Mouse (Mus musculus) intestine, embryonic 16.5 days (tissue): ENCODE data around the gene Me1. TPM values are rescaled to one million over a fixed set of nuclear protein-coding genes. Genes with fewer than 3 reads are reported as not detected.

Experiments used
- ATAC-seq: fragments of 200-750 bp; cut with Nextera tagmentation; 2 replicates; pipeline ENCODE4 v1.8.0; 2017; ENCODE audit warnings: moderate TSS enrichment, moderate library complexity
- H3K27ac ChIP-seq: fragments of 300-500 bp; sonication (generic); 2 replicates; pipeline ENCODE4 v1.5.1; 2014; ENCODE audit warnings: mild to moderate bottlenecking, low read length
- H3K27me3 ChIP-seq: fragments of 300-500 bp; sonication (generic); replicated peaks from 2 replicates; pipeline ENCODE4 v1.6.1; 2014; ENCODE audit warnings: low read length, control low read depth, mixed read lengths; ENCODE audit not compliant: control insufficient read depth, insufficient read depth
- H3K36me3 ChIP-seq: fragments of 300-500 bp; sonication (generic); 2 replicates; pipeline ENCODE4 v1.6.1; 2014; ENCODE audit warnings: low read length, control low read depth; ENCODE audit not compliant: control insufficient read depth, insufficient read depth
- H3K4me1 ChIP-seq: fragments of 300-500 bp; sonication (generic); 2 replicates; pipeline ENCODE4 v1.6.1; 2014; ENCODE audit warnings: low read length, control low read depth, mixed read lengths; ENCODE audit not compliant: control insufficient read depth, insufficient read depth
- H3K4me2 ChIP-seq: fragments of 300-500 bp; sonication (generic); 2 replicates; pipeline ENCODE4 v1.6.1; 2014; ENCODE audit warnings: low read depth, low read length, control low read depth
- H3K4me3 ChIP-seq: fragments of 300-500 bp; sonication (generic); 2 replicates; pipeline ENCODE4 v1.5.1; 2014; ENCODE audit warnings: mild to moderate bottlenecking, low read length
- H3K9ac ChIP-seq: fragments of 300-500 bp; sonication (generic); 2 replicates; pipeline ENCODE4 v1.6.1; 2014; ENCODE audit warnings: low read depth, low read length
- H3K9me3 ChIP-seq: fragments of 300-500 bp; sonication (generic); 2 replicates; pipeline ENCODE4 v1.6.1; 2016; ENCODE audit warnings: low read length, control low read depth; ENCODE audit not compliant: control insufficient read depth
- WGBS: fragments of 180-500 bp; shearing (Covaris S2); extraction: QIAGEN DNeasy Blood & Tissue Kit; methylation state at CpG from one replicate; pipeline ENCODE4 v1.1.7; 2014; 5-methylcytosine and 5-hydroxymethylcytosine counted together
- polyA plus RNA-seq: library from polyadenylated mRNA; unstranded; fragments of >200 nt; fragmentation: Nextera tagmentation; extraction: Ambion mirVana; gene quantifications from 2 replicates; pipeline ENCODE4 v1.2.1, GENCODE M21; 2015

The Me1 gene
- polyA plus RNA-seq, 1 experiment from 2014 or later = 23.5 TPM

- Histone ChIP-seq H3K27me3 (no peaks in the 10 kb centered on the region), H3K4me3 (no peak overlapping the region), H3K36me3 (no peaks in the 10 kb centered on the region), H3K9ac (no peak overlapping the region), H3K4me2 (no peak overlapping the region), H3K4me1 (no peaks in the 10 kb centered on the region; the same call in 1 of the 2 replicates), H3K9me3 (no peaks in the 10 kb centered on the region), H3K27ac (no peak overlapping the region)
- no peak for ATAC-seq
- 92% methylated on average over 3 of the region's 3 CpGs for whole genome bisulfite sequencing
Observed at GRCm38 (mm10) chr9:86729811-86730210, 34.1 kb upstream of the Me1 start.

- no peaks in the 10 kb centered on the region for H3K9me3 ChIP-seq
- H3K4me1 ChIP-seq = no peaks in the 10 kb centered on the region; the same call in 1 of the 2 replicates
- no peak overlapping the region for H3K9ac ChIP-seq
- no peak for ATAC-seq
- no peaks in the 10 kb centered on the region for H3K36me3 ChIP-seq
- no peaks in the 10 kb centered on the region for H3K27me3 ChIP-seq
- no peak overlapping the region for H3K4me3 ChIP-seq
- no peak overlapping the region for H3K4me2 ChIP-seq
- WGBS = 60% methylated on average over 1 of the region's 1 CpGs
- H3K27ac ChIP-seq = no peak overlapping the region
Observed at GRCm38 (mm10) chr9:86729084-86729483, 33.3 kb upstream of the Me1 start.

DNA sequence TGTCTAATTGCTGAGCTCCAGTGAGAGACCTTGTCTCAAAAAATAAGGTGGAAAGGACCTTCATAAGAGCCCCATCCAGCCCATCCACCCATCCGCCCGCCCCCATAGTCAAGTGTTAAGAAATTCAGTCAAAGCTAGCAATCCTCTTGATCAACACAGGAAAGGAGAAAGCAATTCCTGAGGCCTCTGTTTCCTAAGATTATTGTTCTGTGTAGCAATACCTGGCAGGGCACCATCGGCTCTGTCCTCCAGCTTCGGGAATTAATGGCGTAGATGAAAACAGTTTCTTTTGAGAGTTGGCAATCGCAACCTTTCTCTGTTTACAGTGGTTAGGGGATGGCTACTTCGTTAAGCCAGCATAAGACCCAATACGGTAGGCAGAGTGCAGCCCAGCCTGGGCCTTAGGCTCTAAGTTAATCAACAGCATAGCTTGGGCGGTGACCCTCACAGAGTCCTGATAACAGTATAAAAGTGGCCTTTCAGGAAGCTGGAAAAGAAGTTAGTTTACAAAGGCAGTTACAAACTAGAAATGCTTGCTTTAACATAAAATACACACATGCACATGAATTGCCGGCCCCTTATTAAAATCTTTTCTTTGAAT, 32.6 kb upstream of the Me1 start:
- H3K36me3 ChIP-seq = no peaks in the 10 kb centered on the region
- H3K9ac ChIP-seq = no peak overlapping the region
- H3K4me1 ChIP-seq = no peaks in the 10 kb centered on the region; the same call in 1 of the 2 replicates
- ATAC-seq = peak; percentile 86
- no peak overlapping the region for H3K4me2 ChIP-seq
- no peak overlapping the region for H3K4me3 ChIP-seq
- peak overlapping the region; percentile 26; the same call in 1 of the 2 replicates for H3K27ac ChIP-seq
- no peaks in the 10 kb centered on the region for H3K9me3 ChIP-seq
- no peaks in the 10 kb centered on the region for H3K27me3 ChIP-seq
- 63% methylated on average over 10 of the region's 10 CpGs for WGBS

DNA sequence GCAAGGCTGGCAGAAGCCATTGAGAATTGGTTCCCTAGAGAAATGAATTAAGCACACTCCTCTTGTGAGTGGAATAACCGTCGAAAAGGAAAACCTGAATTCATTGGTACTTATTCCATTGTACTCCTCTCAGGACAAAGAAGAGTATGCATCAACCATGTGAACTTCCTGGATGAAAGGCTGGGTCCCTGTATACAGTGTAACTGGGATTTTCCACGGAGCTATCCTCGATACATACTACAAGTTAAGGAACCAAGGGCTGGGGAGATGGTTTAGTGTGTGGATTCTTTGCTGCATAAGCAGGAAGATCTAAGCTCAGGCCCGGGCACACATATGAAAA, 30.6 kb upstream of the Me1 start:
- H3K4me1 ChIP-seq = no peaks in the 10 kb centered on the region; the same call in 1 of the 2 replicates
- no peak overlapping the region for H3K4me2 ChIP-seq
- no peaks in the 10 kb centered on the region for H3K9me3 ChIP-seq
- no peak overlapping the region for H3K4me3 ChIP-seq
- 90% methylated on average over 5 of the region's 5 CpGs for WGBS
- H3K36me3 ChIP-seq = no peaks in the 10 kb centered on the region
- H3K27ac ChIP-seq = no peak overlapping the region
- no peak for ATAC-seq
- no peak overlapping the region for H3K9ac ChIP-seq
- no peaks in the 10 kb centered on the region for H3K27me3 ChIP-seq

DNA sequence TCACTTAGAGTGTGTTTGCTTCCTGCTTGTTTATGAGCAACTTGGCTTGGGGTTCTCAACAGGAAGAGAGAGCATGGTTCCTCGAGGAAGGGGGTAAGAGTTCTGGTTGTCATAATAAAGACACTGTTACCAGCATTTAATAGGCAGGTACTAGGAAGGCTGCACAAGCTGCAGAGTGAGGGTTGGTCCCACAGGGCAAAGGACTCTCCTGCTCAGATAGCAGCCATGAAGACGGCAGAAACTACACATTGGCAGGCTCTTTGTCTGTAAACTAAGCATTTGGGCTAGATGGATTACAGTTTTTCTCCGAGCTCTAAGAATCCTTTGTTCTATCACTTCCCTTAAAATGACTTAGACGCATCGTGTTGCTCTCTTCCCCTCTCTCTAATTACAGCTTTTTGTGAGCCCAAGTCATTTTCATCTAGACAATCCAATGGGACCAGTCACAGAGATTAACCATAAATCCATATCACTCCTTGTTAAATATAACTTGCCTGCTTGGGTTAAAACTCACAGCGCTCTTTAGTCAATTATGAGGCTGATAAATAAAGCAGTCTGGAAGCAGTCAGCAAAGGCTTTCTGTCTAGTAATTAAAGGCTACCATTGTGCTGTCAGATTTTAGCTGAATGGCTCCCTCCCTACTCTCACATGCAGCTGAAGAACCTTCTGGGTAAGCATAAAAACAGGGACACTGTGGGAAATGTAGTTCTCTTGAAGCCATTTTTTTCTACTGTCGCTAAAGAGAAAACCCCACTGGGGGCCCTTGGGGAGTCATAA, 30.0 kb upstream of the Me1 start:
- H3K27ac ChIP-seq = peak overlapping the region; percentile 28; the same call in 1 of the 2 replicates
- no peak overlapping the region for H3K9ac ChIP-seq
- no peak overlapping the region for H3K4me3 ChIP-seq
- no peaks in the 10 kb centered on the region for H3K27me3 ChIP-seq
- WGBS = 49% methylated on average over 7 of the region's 7 CpGs
- no peak overlapping the region for H3K4me2 ChIP-seq
- H3K36me3 ChIP-seq = no peaks in the 10 kb centered on the region
- ATAC-seq = peak; percentile 55; the same call in 1 of the 2 replicates
- no peaks in the 10 kb centered on the region; the same call in 1 of the 2 replicates for H3K4me1 ChIP-seq
- H3K9me3 ChIP-seq = no peaks in the 10 kb centered on the region

DNA sequence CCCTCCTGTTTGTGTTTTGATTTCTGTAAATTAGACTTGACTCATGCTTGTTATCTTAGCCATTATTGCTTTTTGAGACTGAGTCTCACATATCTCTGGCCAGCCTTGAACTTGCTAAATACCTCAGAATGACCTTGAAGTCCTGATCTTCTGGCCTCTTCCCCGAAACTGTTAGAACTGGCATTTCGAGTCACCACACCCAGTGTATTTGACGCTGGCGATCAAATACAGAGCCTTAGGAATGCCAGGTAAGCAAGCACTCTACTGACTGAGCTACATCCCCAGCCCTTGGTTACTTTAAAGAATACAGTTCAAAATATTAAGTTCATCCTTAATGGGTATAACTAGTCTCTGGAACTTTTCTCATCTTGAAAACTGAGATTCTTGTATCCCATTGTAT, 29.3 kb upstream of the Me1 start:
- Histone ChIP-seq H3K9ac (no peak overlapping the region), H3K4me3 (no peak overlapping the region), H3K27me3 (no peaks in the 10 kb centered on the region), H3K9me3 (no peaks in the 10 kb centered on the region), H3K27ac (0 out of 2 replicates have a peak overlapping the region, but pooled peaks have one; percentile 28), H3K4me2 (no peak overlapping the region), H3K36me3 (no peaks in the 10 kb centered on the region), H3K4me1 (no peaks in the 10 kb centered on the region; the same call in 1 of the 2 replicates)
- 82% methylated on average over 4 of the region's 4 CpGs for WGBS
- ATAC-seq = no peak

DNA sequence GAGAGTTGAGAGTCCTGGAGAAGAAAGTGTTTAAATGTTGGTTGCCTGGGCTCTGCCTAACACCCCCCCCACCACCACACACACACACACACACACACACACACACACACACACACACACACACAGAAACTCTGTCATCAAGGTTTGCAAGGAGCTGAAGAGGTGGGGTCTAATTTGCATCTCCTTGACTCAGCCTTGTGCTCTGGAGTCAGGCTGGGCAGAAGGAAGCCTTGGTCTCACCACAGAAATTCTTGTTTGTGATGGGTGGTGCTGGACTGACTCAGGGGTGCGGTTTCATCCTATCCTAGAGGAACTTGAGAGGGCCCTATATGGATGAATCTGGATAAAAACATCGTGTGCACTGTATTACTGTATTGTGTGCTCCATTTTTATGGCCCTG, 25.0 kb upstream of the Me1 start:
- ATAC-seq = no peak
- no peaks in the 10 kb centered on the region for H3K9me3 ChIP-seq
- H3K4me3 ChIP-seq = no peak overlapping the region
- no peaks in the 10 kb centered on the region; the same call in 1 of the 2 replicates for H3K4me1 ChIP-seq
- H3K27ac ChIP-seq = no peak overlapping the region
- H3K9ac ChIP-seq = no peak overlapping the region
- H3K36me3 ChIP-seq = no peaks in the 10 kb centered on the region
- H3K27me3 ChIP-seq = no peaks in the 10 kb centered on the region
- H3K4me2 ChIP-seq = no peak overlapping the region
- WGBS = 78% methylated on average over 2 of the region's 2 CpGs

- Histone ChIP-seq H3K9me3 (no peaks in the 10 kb centered on the region), H3K4me1 (no peaks in the 10 kb centered on the region), H3K27ac (no peak overlapping the region), H3K27me3 (no peaks in the 10 kb centered on the region), H3K9ac (no peak overlapping the region), H3K4me3 (no peak overlapping the region), H3K36me3 (no peaks in the 10 kb centered on the region), H3K4me2 (no peak overlapping the region)
- WGBS = 82% methylated on average over 5 of the region's 5 CpGs
- ATAC-seq = peak; percentile 43; the same call in 1 of the 2 replicates
Observed at GRCm38 (mm10) chr9:86720227-86720626, 24.5 kb upstream of the Me1 start.

DNA sequence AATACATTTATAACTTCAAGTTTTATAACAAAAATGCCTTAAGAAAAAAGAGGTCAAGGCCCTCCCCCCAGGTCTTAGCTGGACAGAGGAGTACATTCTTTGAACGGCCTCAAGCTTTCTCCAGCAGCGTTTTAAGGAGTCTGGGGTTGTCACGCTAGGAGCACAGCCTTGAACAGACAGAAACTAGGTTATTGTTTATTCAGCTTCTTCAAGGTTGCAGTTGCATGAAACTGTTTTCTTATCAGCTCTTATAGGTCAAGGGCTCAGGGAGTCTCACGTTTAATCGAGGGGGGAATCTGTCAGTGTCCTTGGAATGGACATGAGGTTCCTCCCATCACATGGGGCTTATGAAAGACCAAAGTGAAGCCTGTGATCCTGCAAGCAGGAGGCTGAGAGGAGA, 21.4 kb upstream of the Me1 start:
- no peak for ATAC-seq
- H3K9me3 ChIP-seq = no peaks in the 10 kb centered on the region
- no peaks in the 10 kb centered on the region for H3K36me3 ChIP-seq
- no peak overlapping the region for H3K9ac ChIP-seq
- H3K4me2 ChIP-seq = no peak overlapping the region
- H3K4me3 ChIP-seq = no peak overlapping the region
- H3K27me3 ChIP-seq = no peaks in the 10 kb centered on the region
- no peak overlapping the region for H3K27ac ChIP-seq
- 50% methylated on average over 5 of the region's 5 CpGs for WGBS
- H3K4me1 ChIP-seq = no peaks in the 10 kb centered on the region
